Mouse (Mus musculus) A20 (cell line): ENCODE measurements at regions not wholly inside any gene's neighbourhood (a gene's known extent, or its start where the extent isn't known, plus 50 kb on each side); places are given as distances from the start of the nearest gene placed in this dataset.

ENCODE experiments used
- DNase-seq: peaks from one replicate; pipeline ENCODE4 v3.0.0-alpha.2; 2011; ENCODE audit warnings: low read depth, low spot score

- DNase-seq, result no peak
Observed at GRCm38 (mm10) chr14:68806646-68807045, 487.5 kb downstream of the Synb start.

GRCm38 (mm10) chr14:68784395-68784794, 509.7 kb downstream of the Synb start:
- DNase-seq, result no peak

- DNase-seq, result no peak
Observed at GRCm38 (mm10) chr14:68783216-68783615, 510.9 kb downstream of the Synb start.

DNA sequence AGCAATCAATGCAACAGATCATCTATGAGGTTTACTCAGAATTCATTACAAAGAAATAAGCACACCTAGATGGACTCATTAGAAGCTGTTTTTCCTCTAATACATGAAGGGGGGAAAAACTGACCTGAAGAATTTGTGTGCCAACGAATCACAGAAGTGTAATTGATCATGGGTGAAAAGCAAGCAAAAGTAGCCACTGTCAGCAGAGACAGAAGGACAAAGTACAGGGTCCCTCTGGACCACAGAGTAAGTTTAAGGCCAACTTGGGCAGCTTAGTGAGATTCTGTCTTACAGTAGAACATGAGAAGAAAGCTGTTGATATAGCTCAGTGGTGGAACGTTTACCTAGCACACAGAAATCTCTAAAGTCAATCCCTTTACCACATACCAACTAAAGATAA, 523.7 kb downstream of the Synb start:
- DNase-seq, result no peak

- DNase-seq, result no peak
Observed at GRCm38 (mm10) chr14:68762916-68763315, 531.2 kb downstream of the Synb start.

DNA sequence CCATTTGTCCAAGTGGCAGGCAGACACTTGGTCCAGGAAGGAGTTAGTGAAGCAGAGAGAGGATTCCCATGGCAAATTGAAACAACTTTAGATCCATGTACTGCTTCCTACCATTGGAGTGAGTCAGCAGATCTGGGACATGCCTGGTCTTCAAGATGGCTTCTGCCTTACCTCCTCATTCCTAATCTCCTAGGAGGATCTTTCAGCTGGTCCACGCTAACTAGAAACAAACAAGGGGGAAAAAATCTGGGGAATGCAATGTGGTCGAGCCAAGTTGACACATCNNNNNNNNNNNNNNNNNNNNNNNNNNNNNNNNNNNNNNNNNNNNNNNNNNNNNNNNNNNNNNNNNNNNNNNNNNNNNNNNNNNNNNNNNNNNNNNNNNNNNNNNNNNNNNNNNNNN, 549.4 kb downstream of the Synb start:
- DNase-seq, result no peak

DNA sequence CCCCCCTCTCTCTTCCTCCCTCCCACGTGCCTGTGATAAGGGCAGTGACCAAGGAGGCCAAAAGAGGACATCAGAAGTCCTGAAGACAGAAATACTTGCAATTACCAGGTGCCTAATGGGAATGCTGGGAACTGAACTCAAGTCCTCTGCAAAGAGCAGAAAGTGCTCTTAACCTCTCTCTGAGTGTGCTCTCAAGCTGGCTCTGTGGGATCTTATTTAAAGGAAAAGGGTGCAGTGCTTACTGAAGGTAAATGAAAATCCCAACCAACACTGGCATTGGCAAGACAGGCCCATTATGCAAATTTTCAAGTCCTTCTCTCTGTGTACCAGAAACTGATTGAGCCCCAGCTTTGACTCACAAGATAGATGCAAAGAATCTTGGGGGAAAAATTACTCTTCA, 555.6 kb downstream of the Synb start:
- DNase-seq, result peak; percentile 10

- DNase-seq, result peak; percentile 84
Observed at GRCm38 (mm10) chr14:68735756-68736155, 558.3 kb downstream of the Synb start.

- no peak for DNase-seq
Observed at GRCm38 (mm10) chr14:68721156-68721555, 572.9 kb downstream of the Synb start.

DNA sequence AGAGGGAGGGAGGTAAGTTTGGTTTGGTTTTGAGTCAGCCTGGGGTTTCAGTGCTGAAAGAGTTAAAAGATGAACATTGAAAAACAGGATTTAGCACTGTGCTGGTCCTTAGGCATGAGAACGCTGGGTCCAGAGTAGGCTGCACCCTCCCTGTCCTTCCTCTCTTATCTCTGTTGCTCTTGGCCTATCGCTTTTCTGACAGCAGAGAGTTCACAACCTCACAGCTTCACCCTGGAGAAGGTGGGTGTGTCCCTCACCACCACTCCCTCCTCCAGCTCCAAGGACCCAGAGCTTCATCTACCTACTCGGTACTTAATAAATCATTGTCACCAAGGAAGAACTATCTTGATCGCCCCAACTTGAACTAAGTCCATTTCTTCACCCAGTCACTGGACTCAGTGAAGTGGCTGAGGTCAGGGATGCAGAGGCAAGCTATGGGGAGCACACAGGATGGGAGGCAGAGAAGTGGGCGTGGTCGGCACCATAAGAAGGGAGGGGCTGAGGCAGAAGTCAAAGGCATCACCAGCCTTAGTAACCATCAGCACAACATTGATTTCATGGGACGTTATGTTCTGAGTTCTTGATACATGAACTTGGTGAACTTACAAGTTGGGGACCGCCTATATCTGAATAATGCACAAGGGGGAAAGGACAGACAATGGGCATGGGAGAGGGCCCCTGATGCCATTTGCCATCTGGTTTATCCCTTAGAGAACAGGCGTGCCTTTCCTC, 574.5 kb downstream of the Synb start:
- DNase-seq, result no peak

- no peak for DNase-seq
Observed at GRCm38 (mm10) chr14:68718846-68719245, 575.3 kb downstream of the Synb start.
